Mouse (Mus musculus): ENCODE data around the gene Rnf40. TPM values are rescaled to one million over a fixed set of nuclear protein-coding genes. Genes with fewer than 3 reads are reported as not detected.

The Rnf40 gene
- total RNA-seq (2021): 10 to 100 TPM; 30.5 to 33.4 TPM
- long read RNA-seq, experiment 1, full-length matches to known transcripts: 54 of 70 reads
- long read RNA-seq, experiment 1, partial matches to known transcripts: 6 of 70 reads
- long read RNA-seq, experiment 1, other reads (novel, unspliced or antisense): 10 of 70 reads
- long read RNA-seq, experiment 2, full-length matches to known transcripts: 57 of 72 reads
- long read RNA-seq, experiment 2, partial matches to known transcripts: 10 of 72 reads
- long read RNA-seq, experiment 2, other reads (novel, unspliced or antisense): 5 of 72 reads

- peak; percentile 96 for DNase-seq (ENCODE audit: low spot score)
Observed at GRCm38 (mm10) chr7:127588011-127588871, at the start of gene Rnf40, which contains the start of gene Ccdc189. Rnf40 (plus strand) TSS chr7:127588767. Ccdc189 (minus strand) TSS chr7:127588595.

GRCm38 (mm10) chr7:127541671-127542070 lies 46.9 kb upstream of the Rnf40 start:
- DNase-seq (ENCODE audit: low spot score): peak; percentile 9

DNA sequence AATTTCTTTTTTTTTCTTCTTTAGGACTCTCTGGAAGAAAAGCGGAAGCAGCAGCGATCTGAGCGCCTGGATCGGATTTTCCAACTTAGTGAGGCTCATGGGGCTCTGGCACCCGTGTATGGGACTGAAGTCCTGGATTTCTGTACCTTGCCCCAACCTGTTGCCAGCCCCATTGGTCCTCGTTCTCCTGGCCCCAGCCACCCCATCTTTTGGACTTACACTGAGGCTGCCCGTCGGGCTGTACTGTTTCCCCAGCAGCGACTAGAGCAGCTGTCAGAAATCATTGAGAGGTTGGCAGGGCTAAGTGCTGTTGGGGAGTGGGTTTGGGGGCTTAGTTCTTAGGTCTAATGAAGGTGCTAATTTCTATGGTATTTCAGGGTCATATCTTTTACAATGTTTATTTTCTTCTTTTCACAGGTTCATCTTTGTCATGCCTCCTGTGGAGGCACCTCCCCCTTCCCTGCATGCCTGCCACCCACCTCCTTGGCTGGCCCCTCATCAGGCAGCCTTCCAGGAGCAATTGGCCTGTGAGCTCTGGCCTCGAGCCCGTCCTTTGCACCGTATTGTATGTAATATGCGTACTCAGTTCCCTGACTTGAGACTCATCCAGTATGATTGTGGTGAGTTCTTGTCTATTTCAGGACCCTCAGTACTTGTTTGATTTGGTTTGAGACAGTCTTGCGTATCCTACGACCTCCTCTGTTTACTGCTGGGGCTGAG lies 39.3 kb upstream of the Rnf40 start:
- peak; percentile 16 for DNase-seq (ENCODE audit: low spot score)

DNA sequence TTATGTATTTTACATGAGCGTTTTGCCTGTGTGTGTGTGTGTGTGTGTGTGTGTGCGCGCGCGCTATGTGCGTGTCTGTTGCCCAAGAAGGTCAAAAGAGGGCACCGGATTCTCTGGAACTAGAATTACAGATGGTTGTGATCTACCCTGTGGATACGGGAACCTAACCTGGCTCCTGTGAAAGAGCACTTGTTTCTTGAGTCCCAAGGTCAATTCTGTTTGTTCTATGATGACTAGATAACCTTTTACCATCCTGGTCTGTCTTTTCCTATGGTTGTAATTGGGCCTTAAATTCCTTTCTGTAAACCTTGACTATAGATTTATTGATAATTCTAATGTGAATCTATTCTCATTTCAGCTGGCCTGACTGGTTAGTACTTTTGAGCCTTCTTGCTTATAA lies 37.0 kb upstream of the Rnf40 start:
- no peak for DNase-seq (ENCODE audit: low spot score)

- DNase-seq (ENCODE audit: low spot score): no peak
Observed at GRCm38 (mm10) chr7:127560580-127560979, 28.0 kb upstream of the Rnf40 start.

DNA sequence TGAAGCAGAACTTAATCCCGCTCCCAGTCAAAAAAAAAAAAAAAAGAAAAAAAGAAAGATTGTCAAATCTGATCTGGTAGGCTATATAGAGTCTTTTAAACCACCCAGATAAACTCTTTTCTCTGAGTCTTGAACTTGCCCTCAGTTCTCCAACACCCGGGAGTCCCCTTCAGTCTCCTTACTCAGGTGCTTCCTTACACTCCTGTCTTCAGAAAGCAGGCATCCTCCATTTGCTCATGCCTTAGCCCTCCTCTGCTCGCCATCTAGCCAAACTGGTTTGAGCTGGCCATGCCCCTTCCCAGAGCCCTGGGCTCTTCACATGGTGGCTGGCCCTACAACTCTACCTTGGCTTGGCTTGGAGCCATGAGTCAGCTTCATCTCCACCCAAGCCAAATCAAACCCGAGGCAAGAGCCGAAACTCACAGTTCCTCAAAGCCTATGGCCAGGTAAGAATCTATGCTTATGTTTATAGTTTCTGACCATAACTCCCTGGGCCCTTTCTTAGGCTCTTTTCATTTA lies 27.2 kb upstream of the Rnf40 start, which contains the start of gene Tmem265:
Tmem265 (plus strand) TSS at position 51 of the 519 bp plus-strand sequence.
- DNase-seq (ENCODE audit: low spot score): no peak

GRCm38 (mm10) chr7:127564381-127565150 lies 24.0 kb upstream of the Rnf40 start:
- no peak for DNase-seq (ENCODE audit: low spot score)

GRCm38 (mm10) chr7:127572895-127573471 lies 15.6 kb upstream of the Rnf40 start, which contains the start of gene Phkg2:
Phkg2 (plus strand) TSS chr7:127573340.
- peak; percentile 97 for DNase-seq (ENCODE audit: low spot score)

GRCm38 (mm10) chr7:127573503-127574008 lies 15.0 kb upstream of the Rnf40 start:
- no peak for DNase-seq (ENCODE audit: low spot score)

GRCm38 (mm10) chr7:127574115-127574514 lies 14.5 kb upstream of the Rnf40 start:
- no peak for DNase-seq (ENCODE audit: low spot score)

DNA sequence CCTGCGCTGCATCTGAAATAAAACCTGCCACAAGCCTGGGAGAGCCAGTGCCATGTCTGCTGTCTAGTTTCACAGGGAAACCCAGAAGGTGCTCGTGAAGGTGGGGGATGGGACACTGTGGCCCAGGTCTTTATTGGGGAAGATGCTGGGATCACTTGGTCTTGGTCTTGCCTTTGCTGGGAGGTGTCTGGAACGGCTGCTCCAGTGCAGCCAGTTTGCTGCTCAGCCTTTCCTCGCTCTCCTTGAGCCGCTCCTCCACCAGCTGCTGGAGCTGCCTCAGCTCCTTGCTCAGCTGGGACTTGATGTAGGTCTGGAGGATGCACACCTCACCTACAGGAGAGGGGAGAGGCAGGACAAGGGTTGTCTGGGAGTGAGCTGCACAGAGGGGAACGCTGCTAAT lies 5.3 kb upstream of the Rnf40 start:
- DNase-seq (ENCODE audit: low spot score): no peak

- no peak for DNase-seq (ENCODE audit: low spot score)
Observed at GRCm38 (mm10) chr7:127585031-127585430, 3.5 kb upstream of the Rnf40 start.

DNA sequence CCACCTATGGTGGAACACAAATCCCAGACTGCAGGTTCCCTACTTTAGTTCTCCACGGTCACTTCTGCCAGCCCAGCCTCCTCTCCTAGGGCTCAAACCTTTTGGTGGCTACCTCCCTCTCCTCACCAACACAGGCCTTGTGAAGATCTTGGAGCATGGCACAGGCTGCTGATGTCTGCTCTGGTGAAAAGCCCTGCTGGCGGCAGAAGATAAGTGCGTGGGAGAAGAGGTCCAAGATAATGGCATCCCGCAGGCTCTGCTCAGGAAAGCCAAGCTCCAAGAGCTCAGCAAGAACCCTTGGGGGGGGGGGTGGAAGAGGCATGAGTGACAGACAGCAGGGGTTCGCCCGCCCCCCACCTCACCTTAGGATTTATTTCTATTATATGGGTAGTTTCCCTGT lies 2.4 kb upstream of the Rnf40 start:
- DNase-seq (ENCODE audit: low spot score): no peak

DNA sequence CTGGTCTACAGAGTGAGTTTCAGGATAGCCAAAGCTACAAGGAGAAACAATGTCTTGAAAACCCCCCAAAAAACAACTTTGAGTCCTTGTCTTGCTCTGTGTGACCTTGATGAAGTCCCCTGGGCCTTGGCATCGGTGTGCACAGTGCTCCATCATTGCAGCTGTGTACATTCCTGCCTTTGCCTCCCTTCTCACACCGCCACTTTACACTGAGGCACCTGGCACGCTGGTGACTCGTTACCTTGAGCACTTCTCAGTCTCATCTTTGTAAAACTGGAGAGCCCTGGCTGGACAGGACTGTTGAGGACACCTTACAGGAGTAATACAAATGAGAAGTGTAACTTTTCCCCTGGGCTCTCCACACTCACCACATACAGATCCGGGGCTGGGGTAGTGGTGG lies 1.4 kb upstream of the Rnf40 start:
- DNase-seq (ENCODE audit: low spot score): no peak

GRCm38 (mm10) chr7:127588901-127589300 lies 334 bp downstream of the Rnf40 start:
- no peak for DNase-seq (ENCODE audit: low spot score)

DNA sequence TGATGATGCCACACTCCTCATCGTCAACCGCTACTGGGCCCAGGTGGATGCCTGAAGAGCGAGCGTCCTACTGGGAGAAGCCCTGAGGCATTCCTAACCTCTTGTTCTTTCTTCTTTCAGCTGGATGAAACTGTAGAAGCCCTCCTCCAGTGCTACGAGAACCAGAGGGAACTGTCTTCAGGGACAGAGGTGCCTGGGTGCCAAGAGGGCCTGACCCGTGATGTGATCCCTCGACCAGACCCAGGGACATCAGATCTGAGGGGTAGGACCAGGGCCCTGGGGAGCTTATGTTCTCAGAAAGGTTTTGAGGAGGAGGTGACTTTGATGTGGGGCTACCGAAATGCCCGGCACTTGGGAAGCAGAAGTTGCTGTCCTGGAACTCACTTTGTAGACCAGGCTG lies 1.1 kb downstream of the Rnf40 start:
- DNase-seq (ENCODE audit: low spot score): no peak

DNA sequence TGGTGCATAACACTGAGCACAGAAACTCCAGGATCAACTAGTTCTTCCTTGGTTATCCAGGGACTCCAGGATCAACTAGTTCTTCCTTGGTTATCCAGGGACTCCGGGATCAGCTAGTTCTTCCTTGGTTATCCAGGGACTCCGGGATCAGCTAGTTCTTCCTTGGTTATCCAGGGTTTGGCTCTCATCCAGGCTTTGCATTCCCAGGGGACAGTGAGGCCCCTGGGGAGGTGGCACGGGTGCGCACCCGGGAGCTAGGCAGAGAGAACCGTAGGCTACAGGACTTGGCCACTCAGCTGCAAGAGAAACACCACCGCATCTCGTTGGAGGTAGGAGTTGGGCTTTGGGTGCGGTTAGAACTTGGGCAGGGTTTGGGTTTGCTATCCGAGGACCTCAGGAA lies 2.5 kb downstream of the Rnf40 start:
- DNase-seq (ENCODE audit: low spot score): no peak

GRCm38 (mm10) chr7:127592575-127592974 lies 4.0 kb downstream of the Rnf40 start:
- DNase-seq (ENCODE audit: low spot score): no peak

GRCm38 (mm10) chr7:127596747-127597146 lies 8.2 kb downstream of the Rnf40 start:
- DNase-seq (ENCODE audit: low spot score): no peak

GRCm38 (mm10) chr7:127600612-127601011 lies 12.0 kb downstream of the Rnf40 start:
- no peak for DNase-seq (ENCODE audit: low spot score)
